Mouse (Mus musculus): ENCODE results near the gene Olfr701. TPM values are rescaled to one million over a fixed set of nuclear protein-coding genes. Genes with fewer than 3 reads are reported as not detected.

The Olfr701 gene
- not detected for total RNA-seq (2021)
- long read RNA-seq, experiment 1: 0 reads
- long read RNA-seq, experiment 2: 0 reads

DNA sequence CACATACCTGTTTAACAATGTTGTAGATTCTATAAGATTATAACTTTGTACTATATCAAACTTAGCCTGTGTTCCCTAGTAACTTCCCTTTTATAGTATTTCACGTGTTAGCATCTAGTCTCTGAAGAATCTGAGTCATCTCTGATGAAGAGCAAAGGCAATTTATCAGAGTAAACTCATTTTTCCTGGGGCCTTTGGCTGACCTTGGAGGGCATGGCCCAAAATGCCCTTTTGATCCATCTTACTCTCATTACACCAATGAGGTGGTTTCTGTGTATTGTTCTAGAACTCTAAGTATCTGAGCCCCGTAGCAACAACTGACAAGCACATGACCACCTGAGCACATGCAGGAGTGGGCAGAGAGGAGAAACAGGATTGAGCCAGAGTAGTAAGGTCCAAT lies at the start of gene Olfr701:
Gene Olfr701 (plus strand): TSS at position 301 of the 400 bp plus-strand sequence.
- DNase-seq: peak; percentile 4 to 10

GRCm38 (mm10) chr7:106788330-106788729 lies 25.6 kb upstream of the Olfr701 start:
- DNase-seq: no peak

DNA sequence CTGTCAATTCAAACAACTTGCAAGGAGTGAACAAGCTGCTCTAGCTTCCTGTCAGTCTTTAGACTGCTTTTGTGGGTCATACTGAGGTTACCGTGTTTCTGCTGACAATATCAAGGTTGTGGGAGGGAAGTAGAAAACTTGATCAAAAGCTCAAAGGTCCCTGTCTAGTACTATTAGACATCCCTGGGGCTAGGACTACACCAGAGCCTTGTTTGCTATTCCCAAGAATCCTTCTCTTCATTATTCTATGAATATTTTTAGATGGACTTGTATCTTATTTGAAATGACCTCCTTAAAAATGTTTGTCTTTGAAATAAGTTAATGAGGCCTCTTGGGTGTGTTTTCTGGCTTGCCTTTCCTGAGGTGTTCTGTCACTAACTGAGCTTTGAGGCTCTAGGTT lies 20.8 kb upstream of the Olfr701 start, which contains the start of gene Olfr699:
Gene Olfr699 (minus strand): TSS at position 101 of the 400 bp plus-strand sequence.
- DNase-seq: no peak

DNA sequence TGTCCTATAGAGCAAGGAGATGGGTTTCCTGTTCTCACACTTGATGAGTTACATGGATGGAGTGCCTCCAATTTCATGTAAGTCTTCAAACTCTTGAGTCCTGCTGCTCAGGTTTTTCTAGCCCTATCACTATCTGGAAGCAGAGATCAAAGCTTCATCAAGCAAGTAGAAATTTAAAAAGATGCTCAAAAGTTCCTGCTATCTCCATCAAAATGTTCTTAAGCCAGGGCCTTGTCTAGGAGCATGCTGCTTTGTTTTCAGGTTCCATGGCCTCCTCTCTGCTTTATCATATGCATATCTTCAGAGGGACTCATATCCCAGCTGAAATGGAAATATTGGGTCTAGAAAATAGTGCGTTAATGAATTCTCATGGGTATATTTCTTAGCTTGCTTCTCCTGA lies 5.2 kb upstream of the Olfr701 start, which contains the start of gene Olfr700:
Gene Olfr700 (minus strand): TSS at position 101 of the 400 bp plus-strand sequence.
- DNase-seq: no peak

DNA sequence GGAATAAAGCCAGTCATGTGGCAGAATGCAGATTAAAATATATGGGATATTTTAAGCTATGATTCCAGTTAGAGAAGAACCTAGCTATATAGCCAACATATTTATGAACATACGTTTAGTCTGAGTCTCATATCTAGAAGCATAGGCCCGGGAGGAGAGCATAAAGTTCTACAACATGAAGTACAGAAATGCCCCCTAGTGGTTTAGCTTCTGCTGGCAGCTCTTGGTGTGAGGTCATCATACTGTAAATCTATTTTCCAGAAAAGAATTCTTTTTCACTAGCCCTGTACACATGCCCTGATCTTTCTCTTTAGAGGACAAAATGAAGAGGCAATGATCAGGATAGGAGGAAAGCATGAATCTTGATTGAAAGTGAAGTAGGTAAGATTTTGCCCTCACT lies 1.8 kb downstream of the Olfr701 start:
- peak; percentile 1 to 5 for DNase-seq

DNA sequence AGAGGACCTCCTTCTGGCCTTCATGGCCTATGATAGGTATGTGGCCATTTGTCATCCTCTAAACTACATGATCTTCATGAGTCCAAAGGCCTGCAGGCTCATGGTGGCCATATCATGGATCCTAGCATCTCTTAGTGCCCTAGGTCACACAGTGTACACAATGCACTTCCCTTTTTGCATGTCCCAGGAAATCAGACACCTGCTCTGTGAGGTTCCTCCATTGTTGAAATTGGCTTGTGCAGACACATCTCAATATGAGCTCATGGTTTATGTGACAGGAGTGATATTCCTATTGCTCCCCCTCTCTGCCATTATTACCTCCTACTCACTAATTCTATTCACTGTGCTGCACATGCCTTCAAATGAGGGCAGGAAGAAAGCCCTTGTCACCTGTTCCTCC lies 4.5 kb downstream of the Olfr701 start:
- DNase-seq: no peak

DNA sequence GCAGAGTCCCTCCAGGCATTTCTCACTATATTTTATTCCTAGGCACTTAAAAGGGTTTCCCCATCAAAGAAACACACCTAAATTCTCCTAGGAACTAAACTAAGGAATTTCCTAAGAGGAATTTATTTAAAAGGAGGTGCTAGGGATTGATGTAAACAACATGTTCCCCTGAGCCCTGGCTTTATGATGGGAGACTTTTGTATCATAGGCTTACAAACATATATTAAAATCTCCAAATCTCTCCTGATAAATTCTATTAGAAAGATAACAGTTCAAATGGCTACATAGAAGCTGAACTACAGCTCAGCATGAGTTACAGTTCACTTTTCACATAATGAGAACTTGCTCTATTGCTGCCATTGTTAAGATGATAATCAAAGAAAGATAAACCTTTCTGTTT lies 19.9 kb downstream of the Olfr701 start, which contains the start of gene Olfr702:
Gene Olfr702 (minus strand): TSS at position 101 of the 400 bp plus-strand sequence.
- no peak for DNase-seq

DNA sequence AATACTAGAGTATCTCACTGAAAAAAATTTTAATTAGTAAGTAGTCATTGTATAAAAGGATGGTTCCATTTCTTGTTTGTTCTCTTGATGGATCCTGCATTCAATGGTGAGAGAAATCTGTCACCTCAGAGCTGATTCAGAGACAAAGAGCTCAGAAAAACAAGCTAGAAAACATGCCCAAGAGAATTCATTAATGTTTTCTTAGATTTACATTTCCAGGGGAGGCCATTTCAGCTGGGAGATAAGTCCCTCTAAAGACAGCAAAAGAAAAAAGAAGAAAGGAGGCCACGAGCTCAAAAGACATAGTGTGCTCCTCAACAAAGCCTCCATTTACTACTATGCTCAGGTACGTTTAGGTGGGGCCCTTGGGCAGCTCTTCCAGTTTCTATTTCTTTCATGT lies 29.1 kb downstream of the Olfr701 start, which contains the start of gene Olfr703:
Gene Olfr703 (plus strand): TSS at position 301 of the 400 bp plus-strand sequence.
- DNase-seq: no peak

DNA sequence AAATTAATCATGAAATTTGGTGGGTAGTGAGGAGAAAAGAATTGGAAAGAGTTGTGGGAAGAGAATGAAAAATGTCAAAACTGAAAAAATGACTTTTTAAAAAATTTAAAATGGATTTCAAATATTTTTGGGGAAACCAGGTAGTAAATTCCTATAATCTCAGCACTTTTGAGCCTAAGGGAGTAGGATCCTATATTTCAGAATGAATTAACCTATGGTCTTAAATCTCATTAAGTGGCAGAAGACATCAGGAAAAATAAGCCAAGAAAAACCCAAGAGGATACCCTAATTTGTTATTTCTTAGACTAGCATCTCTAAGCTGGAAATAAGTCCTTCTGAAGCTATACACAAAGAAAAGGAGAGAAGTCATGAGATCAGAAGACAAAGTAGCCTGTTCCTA lies 49.0 kb downstream of the Olfr701 start, which contains the start of gene Olfr704:
Gene Olfr704 (plus strand): TSS at position 301 of the 400 bp plus-strand sequence.
- DNase-seq: no peak

Other genes starting within 250 kb of the Olfr701 start
- gene Olfr693, start 133.5 kb upstream of the Olfr701 start, total RNA-seq (2021): not detected
- not detected for gene Olfr694, start 122.3 kb upstream of the Olfr701 start, total RNA-seq (2021)
- gene Olfr695, start 97.7 kb upstream of the Olfr701 start, total RNA-seq (2021): not detected
- not detected for gene Olfr697, start 71.7 kb upstream of the Olfr701 start, total RNA-seq (2021)
- not detected for gene Olfr698, start 58.7 kb upstream of the Olfr701 start, total RNA-seq (2021)
- not detected for gene Olfr699, start 20.9 kb upstream of the Olfr701 start, total RNA-seq (2021)
- gene Olfr700, start 5.3 kb upstream of the Olfr701 start, total RNA-seq (2021): not detected
- not detected for gene Olfr702, start 19.8 kb downstream of the Olfr701 start, total RNA-seq (2021)
- not detected for gene Olfr703, start 29.2 kb downstream of the Olfr701 start, total RNA-seq (2021)
- gene Olfr704, start 49.1 kb downstream of the Olfr701 start, total RNA-seq (2021): not detected
- not detected for gene Olfr705, start 62.8 kb downstream of the Olfr701 start, total RNA-seq (2021)
- not detected for gene Olfr706, start 74.0 kb downstream of the Olfr701 start, total RNA-seq (2021)
- gene Olfr707, start 87.1 kb downstream of the Olfr701 start, total RNA-seq (2021): not detected
- not detected for gene Olfr1532-ps1, start 93.9 kb downstream of the Olfr701 start, total RNA-seq (2021)
- gene Olfr709-ps1, start 118.1 kb downstream of the Olfr701 start, total RNA-seq (2021): under 1 TPM in 1 of 2 experiments, not detected in 1; 0.07 TPM
- not detected for gene Olfr710, start 134.2 kb downstream of the Olfr701 start, total RNA-seq (2021)
- not detected for gene Olfr6, start 149.8 kb downstream of the Olfr701 start, total RNA-seq (2021)
- gene Olfr711, start 161.3 kb downstream of the Olfr701 start, total RNA-seq (2021): not detected
- not detected for gene Olfr2, start 191.9 kb downstream of the Olfr701 start, total RNA-seq (2021)
- gene Olfr713, start 217.0 kb downstream of the Olfr701 start, total RNA-seq (2021): not detected

All from adrenal gland, postnatal 36 days (tissue).